Mouse (Mus musculus): Measurements from ENCODE around the gene Reep1. TPM values are rescaled to one million over a fixed set of nuclear protein-coding genes. Genes with fewer than 3 reads are reported as not detected.

The Reep1 gene
- polyA plus RNA-seq, 1 experiment from 2014 or later: 298 TPM

DNA sequence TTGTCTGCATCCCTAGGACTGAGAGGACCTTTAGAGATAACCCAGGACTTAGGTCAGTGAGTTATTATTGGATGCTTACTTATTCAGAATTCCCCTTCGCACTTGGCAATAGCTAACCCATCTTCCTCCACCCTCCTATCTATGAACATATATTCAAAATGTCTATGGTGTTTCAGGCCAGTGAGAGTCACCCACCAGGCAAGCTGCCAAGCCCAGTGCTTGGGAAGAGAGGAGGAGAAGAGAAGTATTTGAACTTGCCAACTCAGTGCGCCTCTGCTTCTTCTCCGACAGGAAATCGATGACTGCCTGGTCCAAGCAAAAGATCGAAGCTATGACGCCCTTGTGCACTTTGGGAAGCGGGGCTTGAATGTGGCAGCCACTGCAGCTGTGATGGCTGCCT lies 73.1 kb downstream of the Reep1 start:
- Histone ChIP-seq H3K4me3 (replicated peaks; ENCODE audit: low read depth, low read length) (no peak overlapping the region), H3K36me3 (ENCODE audit: control insufficient read depth, insufficient read depth, low read length) (peaks cover 68% of the 10 kb centered on the region), H3K4me2 (ENCODE audit: low read length) (no peak overlapping the region), H3K9ac (replicated peaks; ENCODE audit: low read length) (no peak overlapping the region), H3K27me3 (ENCODE audit: control insufficient read depth, insufficient read depth, low read length) (no peaks in the 10 kb centered on the region), H3K9me3 (ENCODE audit: control insufficient read depth, low read length) (no peaks in the 10 kb centered on the region), H3K27ac (replicated peaks; ENCODE audit: low read depth, low read length) (no peak overlapping the region), H3K4me1 (ENCODE audit: control insufficient read depth, insufficient read depth, low read length) (no peaks in the 10 kb centered on the region)
- WGBS: 95% methylated on average over 7 of the region's 7 CpGs
- no peak for ATAC-seq (ENCODE audit: low FRiP score, low TSS enrichment)
- no peak for DNase-seq

DNA sequence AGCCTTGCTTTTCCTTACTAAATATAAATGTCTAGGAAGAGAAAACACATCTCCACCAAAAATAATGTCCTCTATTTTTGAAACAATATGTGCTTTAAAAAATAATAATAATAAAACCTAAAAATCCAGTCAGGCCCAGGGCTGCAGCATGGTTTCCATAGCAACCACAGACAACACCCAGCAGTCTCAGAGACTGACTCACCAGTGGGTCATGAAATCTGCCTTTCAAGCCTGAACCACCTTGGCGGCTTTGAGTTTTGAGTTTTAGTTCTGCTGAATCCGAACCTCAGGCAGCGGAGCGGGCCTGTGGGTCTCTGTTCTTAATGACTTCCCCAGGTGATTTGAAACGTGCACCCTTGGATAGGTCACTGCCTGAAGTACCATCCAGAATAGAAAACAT lies 75.8 kb downstream of the Reep1 start:
- H3K4me2 ChIP-seq (ENCODE audit: low read length): no peak overlapping the region
- H3K27ac ChIP-seq (replicated peaks; ENCODE audit: low read depth, low read length): no peak overlapping the region
- no peak overlapping the region for H3K9ac ChIP-seq (replicated peaks; ENCODE audit: low read length)
- no peaks in the 10 kb centered on the region for H3K27me3 ChIP-seq (ENCODE audit: control insufficient read depth, insufficient read depth, low read length)
- H3K36me3 ChIP-seq (ENCODE audit: control insufficient read depth, insufficient read depth, low read length): peaks cover 59% of the 10 kb centered on the region
- WGBS: 86% methylated on average over 5 of the region's 5 CpGs
- DNase-seq (no peak), ATAC-seq (ENCODE audit: low FRiP score, low TSS enrichment) (no peak)
- H3K4me1 ChIP-seq (ENCODE audit: control insufficient read depth, insufficient read depth, low read length): no peaks in the 10 kb centered on the region
- H3K4me3 ChIP-seq (replicated peaks; ENCODE audit: low read depth, low read length): no peak overlapping the region
- no peaks in the 10 kb centered on the region for H3K9me3 ChIP-seq (ENCODE audit: control insufficient read depth, low read length)

DNA sequence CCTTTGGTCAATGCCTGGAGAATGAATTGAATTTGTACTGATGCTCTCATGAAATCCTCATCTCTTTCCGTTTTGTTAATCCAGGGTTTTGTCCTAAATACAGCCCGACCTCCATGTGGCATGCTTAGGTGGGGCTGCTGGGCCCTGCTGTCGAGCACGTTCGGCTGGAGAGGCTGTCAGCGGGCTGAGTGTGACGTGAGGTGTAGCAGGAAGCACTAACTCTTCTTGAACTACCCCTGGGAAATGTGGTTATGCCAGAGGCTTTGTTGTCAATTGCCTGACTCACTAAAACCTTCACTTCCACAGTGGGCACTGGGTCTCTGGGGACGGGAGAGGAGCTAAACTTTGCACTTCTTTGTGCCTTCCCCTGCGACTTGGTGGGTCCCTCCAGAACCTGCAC lies 81.0 kb downstream of the Reep1 start:
- Histone ChIP-seq H3K36me3 (ENCODE audit: control insufficient read depth, insufficient read depth, low read length) (peaks cover 24% of the 10 kb centered on the region), H3K4me1 (ENCODE audit: control insufficient read depth, insufficient read depth, low read length) (no peaks in the 10 kb centered on the region), H3K4me3 (replicated peaks; ENCODE audit: low read depth, low read length) (no peak overlapping the region), H3K27me3 (ENCODE audit: control insufficient read depth, insufficient read depth, low read length) (no peaks in the 10 kb centered on the region), H3K27ac (replicated peaks; ENCODE audit: low read depth, low read length) (no peak overlapping the region), H3K9me3 (ENCODE audit: control insufficient read depth, low read length) (no peaks in the 10 kb centered on the region), H3K9ac (replicated peaks; ENCODE audit: low read length) (no peak overlapping the region), H3K4me2 (ENCODE audit: low read length) (no peak overlapping the region)
- DNase-seq: no peak
- 82% methylated on average over 9 of the region's 9 CpGs for whole genome bisulfite sequencing
- ATAC-seq (ENCODE audit: low FRiP score, low TSS enrichment): no peak

DNA sequence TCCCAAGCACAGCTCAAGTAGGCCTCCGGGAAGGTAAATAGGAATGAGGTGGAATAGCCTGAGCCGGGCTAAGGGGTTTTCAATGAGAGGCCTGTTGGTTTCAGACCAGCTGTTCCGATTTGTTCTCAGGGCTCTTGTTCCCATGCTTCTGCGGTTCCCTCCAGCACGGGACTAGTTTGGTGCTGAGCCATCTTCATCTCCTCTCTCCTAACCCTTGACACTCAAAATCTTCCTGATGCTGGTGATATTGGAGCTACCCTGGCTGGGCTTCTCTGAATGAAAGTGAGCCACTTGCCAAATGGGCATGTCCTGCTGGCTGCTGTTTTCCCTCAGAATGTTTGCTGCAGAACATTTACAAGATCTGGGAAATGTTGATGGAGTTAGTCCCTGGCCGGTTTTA lies 84.4 kb downstream of the Reep1 start:
- Histone ChIP-seq H3K27me3 (ENCODE audit: control insufficient read depth, insufficient read depth, low read length) (no peaks in the 10 kb centered on the region), H3K36me3 (ENCODE audit: control insufficient read depth, insufficient read depth, low read length) (peaks cover 29% of the 10 kb centered on the region), H3K4me3 (replicated peaks; ENCODE audit: low read depth, low read length) (no peak overlapping the region), H3K4me1 (ENCODE audit: control insufficient read depth, insufficient read depth, low read length) (no peaks in the 10 kb centered on the region), H3K27ac (replicated peaks; ENCODE audit: low read depth, low read length) (no peak overlapping the region), H3K9me3 (ENCODE audit: control insufficient read depth, low read length) (no peaks in the 10 kb centered on the region), H3K4me2 (ENCODE audit: low read length) (no peak overlapping the region), H3K9ac (replicated peaks; ENCODE audit: low read length) (no peak overlapping the region)
- ATAC-seq (ENCODE audit: low FRiP score, low TSS enrichment) (no peak), DNase-seq (no peak)
- WGBS: 91% methylated on average over 6 of the region's 6 CpGs

GRCm38 (mm10) chr6:71799391-71799790 lies 92.0 kb downstream of the Reep1 start:
- Histone ChIP-seq H3K4me1 (ENCODE audit: control insufficient read depth, insufficient read depth, low read length) (no peaks in the 10 kb centered on the region), H3K27me3 (ENCODE audit: control insufficient read depth, insufficient read depth, low read length) (no peaks in the 10 kb centered on the region), H3K27ac (replicated peaks; ENCODE audit: low read depth, low read length) (no peak overlapping the region), H3K9me3 (ENCODE audit: control insufficient read depth, low read length) (no peaks in the 10 kb centered on the region), H3K9ac (replicated peaks; ENCODE audit: low read length) (no peak overlapping the region), H3K4me3 (replicated peaks; ENCODE audit: low read depth, low read length) (no peak overlapping the region), H3K36me3 (ENCODE audit: control insufficient read depth, insufficient read depth, low read length) (peaks cover 34% of the 10 kb centered on the region), H3K4me2 (ENCODE audit: low read length) (no peak overlapping the region)
- WGBS: 83% methylated on average over 3 of the region's 3 CpGs
- no peak for DNase-seq
- no peak for ATAC-seq (ENCODE audit: low FRiP score, low TSS enrichment)

GRCm38 (mm10) chr6:71801011-71801713 lies 93.8 kb downstream of the Reep1 start:
- H3K36me3 ChIP-seq (ENCODE audit: control insufficient read depth, insufficient read depth, low read length): peaks cover 33% of the 10 kb centered on the region
- 56% methylated on average over 7 of the region's 7 CpGs for WGBS

GRCm38 (mm10) chr6:71801714-71802094 lies 94.3 kb downstream of the Reep1 start:
- DNase-seq: no peak
- Histone ChIP-seq H3K27ac (replicated peaks; ENCODE audit: low read depth, low read length) (no peak overlapping the region), H3K27me3 (ENCODE audit: control insufficient read depth, insufficient read depth, low read length) (no peaks in the 10 kb centered on the region), H3K4me1 (ENCODE audit: control insufficient read depth, insufficient read depth, low read length) (no peaks in the 10 kb centered on the region), H3K9me3 (ENCODE audit: control insufficient read depth, low read length) (no peaks in the 10 kb centered on the region), H3K4me2 (ENCODE audit: low read length) (no peak overlapping the region), H3K4me3 (replicated peaks; ENCODE audit: low read depth, low read length) (no peak overlapping the region), H3K36me3 (ENCODE audit: control insufficient read depth, insufficient read depth, low read length) (peaks cover 31% of the 10 kb centered on the region; the same call in 1 of the 2 replicates), H3K9ac (replicated peaks; ENCODE audit: low read length) (no peak overlapping the region)
- no peak for ATAC-seq (ENCODE audit: low FRiP score, low TSS enrichment)
- WGBS: 69% methylated on average over 10 of the region's 10 CpGs

More at GRCm38 (mm10) chr6:71801011-71801713, 93.8 kb downstream of the Reep1 start:
- H3K9ac ChIP-seq (replicated peaks; ENCODE audit: low read length): no peak overlapping the region
- no peak overlapping the region for H3K4me2 ChIP-seq (ENCODE audit: low read length)
- ATAC-seq (ENCODE audit: low FRiP score, low TSS enrichment): no peak
- no peak overlapping the region for H3K27ac ChIP-seq (replicated peaks; ENCODE audit: low read depth, low read length)
- no peak overlapping the region for H3K4me3 ChIP-seq (replicated peaks; ENCODE audit: low read depth, low read length)
- no peak for DNase-seq
- no peaks in the 10 kb centered on the region for H3K27me3 ChIP-seq (ENCODE audit: control insufficient read depth, insufficient read depth, low read length)
- H3K4me1 ChIP-seq (ENCODE audit: control insufficient read depth, insufficient read depth, low read length): no peaks in the 10 kb centered on the region
- H3K9me3 ChIP-seq (ENCODE audit: control insufficient read depth, low read length): no peaks in the 10 kb centered on the region

GRCm38 (mm10) chr6:71803609-71804008 lies 96.2 kb downstream of the Reep1 start:
- Histone ChIP-seq H3K9ac (replicated peaks; ENCODE audit: low read length) (no peak overlapping the region), H3K27me3 (ENCODE audit: control insufficient read depth, insufficient read depth, low read length) (no peaks in the 10 kb centered on the region), H3K36me3 (ENCODE audit: control insufficient read depth, insufficient read depth, low read length) (peaks cover 37% of the 10 kb centered on the region), H3K4me1 (ENCODE audit: control insufficient read depth, insufficient read depth, low read length) (no peaks in the 10 kb centered on the region), H3K9me3 (ENCODE audit: control insufficient read depth, low read length) (no peaks in the 10 kb centered on the region), H3K4me2 (ENCODE audit: low read length) (no peak overlapping the region), H3K27ac (replicated peaks; ENCODE audit: low read depth, low read length) (peak overlapping the region; percentile 33; the same call in 1 of the 2 replicates), H3K4me3 (replicated peaks; ENCODE audit: low read depth, low read length) (no peak overlapping the region)
- WGBS: 83% methylated on average over 1 of the region's 1 CpGs
- ATAC-seq (ENCODE audit: low FRiP score, low TSS enrichment): no peak
- no peak for DNase-seq

GRCm38 (mm10) chr6:71804061-71804829 lies 96.9 kb downstream of the Reep1 start:
- Histone ChIP-seq H3K4me1 (ENCODE audit: control insufficient read depth, insufficient read depth, low read length) (no peaks in the 10 kb centered on the region), H3K27ac (replicated peaks; ENCODE audit: low read depth, low read length) (peak overlapping the region; percentile 33; the same call in 1 of the 2 replicates), H3K36me3 (ENCODE audit: control insufficient read depth, insufficient read depth, low read length) (peaks cover 37% of the 10 kb centered on the region), H3K9me3 (ENCODE audit: control insufficient read depth, low read length) (no peaks in the 10 kb centered on the region), H3K27me3 (ENCODE audit: control insufficient read depth, insufficient read depth, low read length) (no peaks in the 10 kb centered on the region), H3K9ac (replicated peaks; ENCODE audit: low read length) (no peak overlapping the region), H3K4me2 (ENCODE audit: low read length) (no peak overlapping the region), H3K4me3 (replicated peaks; ENCODE audit: low read depth, low read length) (no peak overlapping the region)
- DNase-seq: peak; percentile 91
- WGBS: 26% methylated on average over 12 of the region's 12 CpGs
- peak; percentile 82 for ATAC-seq (ENCODE audit: low FRiP score, low TSS enrichment)

Measured in midbrain, embryonic 14.5 days (tissue).